Mouse (Mus musculus) midbrain, embryonic 16.5 days (tissue): ENCODE measurements around the gene Gm2000. TPM values are rescaled to one million over a fixed set of nuclear protein-coding genes. Genes with fewer than 3 reads are reported as not detected.
"Not testable (repeated sequence)": the region's sequence is repeated elsewhere in the genome, so short reads cannot be mapped to it uniquely, and the experiment has no call there.

Source experiments
- ATAC-seq: fragments of 200-750 bp; cut with Nextera tagmentation; 2 replicates; pipeline ENCODE4 v1.8.0; 2017; ENCODE audit warnings: moderate TSS enrichment
- H3K27ac ChIP-seq: fragments of 300-500 bp; sonication (generic); 2 replicates; pipeline ENCODE4 v1.5.1; 2014; ENCODE audit warnings: mild to moderate bottlenecking, low read length, mixed read lengths
- H3K27me3 ChIP-seq: fragments of 300-500 bp; sonication (generic); 2 replicates; pipeline ENCODE4 v1.6.1; 2014; ENCODE audit warnings: low read depth, low read length, mixed read lengths; ENCODE audit not compliant: control insufficient read depth, insufficient read depth
- H3K36me3 ChIP-seq: fragments of 300-500 bp; sonication (generic); 2 replicates; pipeline ENCODE4 v1.6.1; 2014; ENCODE audit warnings: mild to moderate bottlenecking, low read length, moderate library complexity, mixed read lengths; ENCODE audit not compliant: control insufficient read depth, insufficient read depth
- H3K4me1 ChIP-seq: fragments of 300-500 bp; sonication (generic); 2 replicates; pipeline ENCODE4 v1.6.1; 2014; ENCODE audit warnings: mild to moderate bottlenecking, low read length, mixed read lengths; ENCODE audit not compliant: control insufficient read depth, insufficient read depth
- H3K4me2 ChIP-seq: fragments of 300-500 bp; sonication (generic); 2 replicates; pipeline ENCODE4 v1.6.1; 2014; ENCODE audit warnings: mild to moderate bottlenecking, low read length, mixed read lengths
- H3K4me3 ChIP-seq: fragments of 300-500 bp; sonication (generic); 2 replicates; pipeline ENCODE4 v1.5.1; 2014; ENCODE audit warnings: low read depth, mild to moderate bottlenecking, low read length, moderate library complexity, mixed read lengths
- H3K9ac ChIP-seq: fragments of 300-500 bp; sonication (generic); 2 replicates; pipeline ENCODE4 v1.6.1; 2014; ENCODE audit warnings: low read depth, low read length, mixed read lengths
- H3K9me3 ChIP-seq: fragments of 300-500 bp; sonication (generic); replicated peaks from 2 replicates; pipeline ENCODE4 v1.6.1; 2014; ENCODE audit warnings: mild to moderate bottlenecking, low read length, mixed read lengths; ENCODE audit not compliant: control insufficient read depth, poor library complexity, severe bottlenecking
- WGBS: fragments of 180-500 bp; shearing (Covaris S2); extraction: QIAGEN DNeasy Blood & Tissue Kit; methylation state at CpG from one replicate; pipeline ENCODE4 v1.1.7; 2014; 5-methylcytosine and 5-hydroxymethylcytosine counted together
- polyA plus RNA-seq: library from polyadenylated mRNA; unstranded; fragments of >200 nt; fragmentation: Nextera tagmentation; extraction: Ambion mirVana; gene quantifications from 2 replicates; pipeline ENCODE4 v1.2.1, GENCODE M21; 2015

The Gm2000 gene
- polyA plus RNA-seq, 1 experiment from 2014 or later = 447 TPM

DNA sequence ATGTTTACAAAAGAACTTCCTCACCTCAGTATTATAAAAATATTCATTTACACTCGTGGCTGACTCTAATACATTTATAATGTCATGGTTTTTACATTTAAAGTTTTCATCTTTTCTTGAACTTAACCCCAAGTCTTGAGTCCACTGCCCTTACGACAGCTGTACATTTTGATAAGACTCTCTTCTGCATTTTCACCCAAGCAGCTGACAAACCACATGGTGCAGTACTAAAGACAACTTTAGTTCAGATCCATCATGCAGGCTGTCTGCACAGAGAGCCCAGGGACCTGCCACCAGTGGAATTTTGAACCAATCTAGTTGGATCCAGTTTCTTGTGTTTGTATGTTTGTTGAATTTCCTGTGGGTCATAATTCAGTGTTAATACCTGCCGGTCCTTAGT, 21.0 kb downstream of the Gm2000 start:
- Histone ChIP-seq H3K9ac (no peak overlapping the region), H3K4me2 (no peak overlapping the region), H3K27ac (no peak overlapping the region), H3K4me1 (no peaks in the 10 kb centered on the region), H3K27me3 (no peaks in the 10 kb centered on the region), H3K36me3 (no peaks in the 10 kb centered on the region), H3K4me3 (no peak overlapping the region), H3K9me3 (no peaks in the 10 kb centered on the region)
- ATAC-seq = no peak
- 69% methylated on average over 3 of the region's 3 CpGs for WGBS

DNA sequence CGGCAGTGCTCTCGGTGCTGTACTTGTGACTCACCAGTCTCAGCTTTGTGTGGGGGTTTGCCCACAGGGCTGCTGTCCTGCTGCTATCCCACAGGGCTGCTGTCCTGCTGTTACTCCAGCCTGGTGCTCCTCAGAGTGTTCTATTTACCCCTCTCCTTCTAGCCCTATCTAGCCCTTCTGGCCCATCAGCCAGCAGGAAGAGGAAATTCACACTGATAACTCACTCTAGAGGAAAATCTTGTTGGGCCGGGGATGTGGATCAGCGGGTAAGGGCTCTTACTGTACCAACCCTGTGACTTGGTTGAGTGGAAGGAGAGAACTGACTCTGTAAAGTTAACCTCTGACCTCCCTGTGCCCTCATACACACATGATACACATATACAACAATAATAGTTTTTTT, 27.3 kb downstream of the Gm2000 start:
- no peaks in the 10 kb centered on the region for H3K27me3 ChIP-seq
- no peaks in the 10 kb centered on the region for H3K4me1 ChIP-seq
- ATAC-seq = no peak
- 88% methylated on average over 4 of the region's 4 CpGs for WGBS
- no peaks in the 10 kb centered on the region for H3K36me3 ChIP-seq
- no peak overlapping the region for H3K4me2 ChIP-seq
- H3K9ac ChIP-seq = no peak overlapping the region
- no peaks in the 10 kb centered on the region for H3K9me3 ChIP-seq
- no peak overlapping the region for H3K27ac ChIP-seq
- H3K4me3 ChIP-seq = no peak overlapping the region

DNA sequence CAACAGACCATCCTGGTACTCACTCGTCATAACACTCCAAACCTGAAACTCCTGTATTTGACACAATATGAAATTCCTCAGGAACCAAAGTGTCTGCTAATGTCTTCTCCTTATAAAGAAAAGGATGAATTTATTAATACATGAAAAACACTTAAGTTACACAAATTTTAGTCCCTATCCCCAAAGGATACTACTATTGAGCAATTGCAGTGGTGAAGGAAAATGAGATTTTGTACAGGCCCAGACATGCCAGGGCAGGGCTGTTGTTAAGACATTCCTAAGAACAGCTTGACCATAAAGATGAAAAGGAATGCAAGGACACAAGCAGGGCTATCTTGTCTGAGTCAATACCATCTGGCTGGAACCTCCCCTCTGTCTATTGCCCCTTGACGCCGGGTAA, 34.3 kb downstream of the Gm2000 start:
- not testable (repeated sequence) for H3K36me3 ChIP-seq, H3K27ac ChIP-seq, H3K4me3 ChIP-seq, H3K9ac ChIP-seq, H3K9me3 ChIP-seq, H3K4me2 ChIP-seq, H3K27me3 ChIP-seq, H3K4me1 ChIP-seq, ATAC-seq
- 74% methylated on average over 3 of the region's 3 CpGs for WGBS

DNA sequence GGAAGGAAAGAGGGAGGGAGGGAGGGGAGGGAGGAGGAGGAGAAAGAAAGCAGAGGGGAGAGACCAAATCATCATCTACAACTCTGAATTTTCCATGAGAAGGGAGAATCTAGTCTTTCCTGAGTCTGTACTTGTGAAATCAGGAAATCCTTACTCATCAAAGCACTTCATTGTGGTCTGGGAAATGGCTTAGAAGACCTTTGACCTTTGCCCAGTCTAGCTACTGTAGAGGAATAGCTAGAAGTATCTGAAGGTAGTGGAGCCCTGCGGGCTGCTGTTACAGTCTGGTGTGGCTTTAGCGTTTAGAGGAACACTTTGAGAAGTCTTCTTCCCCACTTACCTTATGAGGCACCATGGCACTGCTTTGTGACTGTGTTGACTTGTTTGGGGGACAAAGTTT, 36.7 kb downstream of the Gm2000 start:
- no peak overlapping the region for H3K9ac ChIP-seq
- no peak overlapping the region for H3K4me2 ChIP-seq
- no peaks in the 10 kb centered on the region for H3K9me3 ChIP-seq
- H3K27ac ChIP-seq = no peak overlapping the region
- H3K4me3 ChIP-seq = no peak overlapping the region
- no peaks in the 10 kb centered on the region for H3K27me3 ChIP-seq
- 70% methylated on average over 2 of the region's 2 CpGs for WGBS
- H3K36me3 ChIP-seq = no peaks in the 10 kb centered on the region
- H3K4me1 ChIP-seq = no peaks in the 10 kb centered on the region
- no peak for ATAC-seq

DNA sequence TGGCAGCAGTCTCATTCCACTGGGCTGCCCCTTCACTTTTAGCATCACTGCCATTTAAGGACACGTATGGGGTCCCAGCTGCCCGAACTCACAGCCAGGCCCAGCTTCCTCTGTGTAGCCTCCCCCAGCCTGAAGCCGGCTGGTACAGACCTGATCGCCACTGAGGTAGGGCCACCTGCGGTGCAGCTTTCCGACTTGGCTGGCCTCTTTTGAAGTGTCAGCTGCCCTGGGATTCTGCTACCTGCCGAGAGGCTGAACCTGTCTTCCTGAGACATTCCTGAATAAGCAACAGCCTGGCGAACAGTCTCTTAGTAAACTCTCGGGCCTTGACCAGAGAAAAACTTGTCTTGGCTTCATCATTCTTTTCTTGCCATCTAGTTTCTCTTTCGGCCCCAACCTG, 37.4 kb downstream of the Gm2000 start:
- H3K36me3 ChIP-seq = no peaks in the 10 kb centered on the region
- ATAC-seq = no peak
- no peak overlapping the region for H3K4me3 ChIP-seq
- no peaks in the 10 kb centered on the region for H3K4me1 ChIP-seq
- no peaks in the 10 kb centered on the region for H3K9me3 ChIP-seq
- H3K4me2 ChIP-seq = no peak overlapping the region
- no peak overlapping the region for H3K27ac ChIP-seq
- 41% methylated on average over 10 of the region's 10 CpGs for WGBS
- H3K9ac ChIP-seq = no peak overlapping the region
- H3K27me3 ChIP-seq = no peaks in the 10 kb centered on the region

DNA sequence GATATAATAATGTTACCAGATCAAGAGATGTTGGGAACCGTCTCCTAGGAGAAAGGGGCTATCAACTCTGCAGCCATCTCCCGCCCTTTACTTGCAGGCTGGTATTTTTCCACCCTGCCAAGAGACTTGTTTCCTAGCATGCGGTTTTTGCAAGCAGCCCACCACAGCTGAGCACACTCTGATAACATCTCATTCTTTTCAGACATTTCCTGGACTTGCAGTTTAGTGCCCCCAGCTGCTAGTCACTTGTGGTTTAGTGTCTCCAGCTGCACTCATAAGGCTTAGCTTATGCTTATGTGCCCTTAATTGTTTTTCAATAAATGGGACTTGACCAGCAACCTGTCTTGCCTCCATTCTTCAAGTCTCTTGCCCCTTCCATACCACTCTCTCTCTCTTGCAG, 42.2 kb downstream of the Gm2000 start:
- Histone ChIP-seq H3K4me2 (no peak overlapping the region), H3K27ac (no peak overlapping the region), H3K4me3 (no peak overlapping the region), H3K27me3 (no peaks in the 10 kb centered on the region), H3K9me3 (no peaks in the 10 kb centered on the region), H3K9ac (no peak overlapping the region), H3K36me3 (no peaks in the 10 kb centered on the region), H3K4me1 (no peaks in the 10 kb centered on the region)
- no peak for ATAC-seq
- WGBS = 78% methylated on average over 3 of the region's 3 CpGs

DNA sequence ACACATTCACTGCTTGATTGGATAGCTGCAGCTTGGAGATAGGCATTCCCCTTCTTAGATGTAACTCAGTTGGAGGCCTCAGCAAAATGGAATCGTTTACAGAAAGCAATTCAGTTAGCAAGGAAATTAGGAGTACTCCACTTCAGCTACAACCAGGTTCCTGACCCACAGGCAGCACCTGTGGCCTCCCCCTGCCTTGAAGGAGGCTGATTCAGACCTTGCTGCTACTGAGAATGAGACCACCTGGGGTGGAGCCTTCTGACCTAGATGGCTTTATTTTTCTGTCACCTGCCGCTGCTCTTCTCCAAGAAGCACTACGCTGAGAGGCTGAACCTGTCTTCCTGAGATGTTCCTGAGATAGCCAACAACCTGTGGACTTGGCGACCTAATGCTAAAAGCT, 42.7 kb downstream of the Gm2000 start:
- H3K27ac ChIP-seq = no peak overlapping the region
- no peak overlapping the region for H3K4me2 ChIP-seq
- ATAC-seq = no peak
- no peak overlapping the region for H3K4me3 ChIP-seq
- H3K4me1 ChIP-seq = no peaks in the 10 kb centered on the region
- 65% methylated on average over 4 of the region's 4 CpGs for WGBS
- no peak overlapping the region for H3K9ac ChIP-seq
- no peaks in the 10 kb centered on the region for H3K36me3 ChIP-seq
- no peaks in the 10 kb centered on the region for H3K9me3 ChIP-seq
- no peaks in the 10 kb centered on the region for H3K27me3 ChIP-seq

Other genes starting within 250 kb of the Gm2000 start
- 5.7 and 5.9 TPM in 2 replicates for gene Fam163a, start 161.0 kb upstream of the Gm2000 start, polyA plus RNA-seq
- gene Tdrd5, start 62.4 kb upstream of the Gm2000 start, polyA plus RNA-seq = 0.96 and 1.0 TPM in 2 replicates
- gene Nphs2, start 55.3 kb upstream of the Gm2000 start, polyA plus RNA-seq = 0.68 and 0.70 TPM in 2 replicates
- 0.10 and 0.24 TPM in 2 replicates for gene Axdnd1, start 55.1 kb downstream of the Gm2000 start, polyA plus RNA-seq
- 9.9 and 10.1 TPM in 2 replicates for gene Soat1, start 108.3 kb downstream of the Gm2000 start, polyA plus RNA-seq
- gene Gm10031, start 158.0 kb downstream of the Gm2000 start, polyA plus RNA-seq = 0.48 and 0.75 TPM in 2 replicates
- gene Abl2, start 192.7 kb downstream of the Gm2000 start, polyA plus RNA-seq = 6.7 and 7.0 TPM in 2 replicates